Mouse (Mus musculus): ENCODE results near the gene Zbed6.
A peak's percentile ranks its signal among the peaks of the same experiment; 100 is the strongest.
"Not testable (repeated sequence)": the region's sequence is repeated elsewhere in the genome, so short reads cannot be mapped to it uniquely, and the experiment has no call there.

Zbed6 gene

DNA sequence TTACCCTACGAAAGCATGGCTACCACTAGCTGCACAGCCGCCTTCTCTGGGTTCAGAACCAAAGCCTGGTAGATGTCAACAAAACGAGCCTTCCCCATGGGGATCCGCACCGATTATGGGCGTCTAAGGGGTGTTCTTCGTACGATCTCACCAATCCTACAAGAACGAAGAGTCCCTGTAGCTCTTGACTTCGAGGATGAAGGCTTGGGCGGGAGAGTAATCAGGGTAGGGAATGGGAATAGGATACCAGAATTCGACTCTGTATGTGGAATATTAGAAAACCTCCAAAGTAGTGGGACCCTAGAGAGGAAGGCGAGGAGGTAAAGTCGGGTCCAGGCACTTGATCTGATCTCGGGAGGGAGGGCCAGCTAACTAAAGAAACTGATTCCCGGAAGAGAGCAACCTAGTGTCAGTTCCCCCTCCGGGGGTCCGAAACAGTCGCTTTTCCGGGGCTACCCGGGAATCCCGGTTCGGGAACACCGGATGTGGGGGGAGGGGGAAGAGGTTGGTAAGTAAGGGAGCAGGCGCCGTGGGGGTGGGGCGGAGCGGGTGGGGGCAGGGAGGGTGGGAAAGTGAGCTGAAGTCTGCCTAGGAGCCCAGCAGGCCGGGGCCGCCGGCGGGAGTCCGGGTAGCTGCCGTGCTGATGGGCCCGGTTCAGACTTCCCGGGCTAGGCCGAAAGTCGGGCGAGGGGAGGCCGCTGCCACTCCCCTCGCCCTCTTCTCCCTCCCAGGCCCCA lies at the start of gene Zbed6:
Gene Zbed6 (minus strand): TSS at position 420 of the 737 bp plus-strand sequence.
- peak; percentile 64 to 76 for DNase-seq

DNA sequence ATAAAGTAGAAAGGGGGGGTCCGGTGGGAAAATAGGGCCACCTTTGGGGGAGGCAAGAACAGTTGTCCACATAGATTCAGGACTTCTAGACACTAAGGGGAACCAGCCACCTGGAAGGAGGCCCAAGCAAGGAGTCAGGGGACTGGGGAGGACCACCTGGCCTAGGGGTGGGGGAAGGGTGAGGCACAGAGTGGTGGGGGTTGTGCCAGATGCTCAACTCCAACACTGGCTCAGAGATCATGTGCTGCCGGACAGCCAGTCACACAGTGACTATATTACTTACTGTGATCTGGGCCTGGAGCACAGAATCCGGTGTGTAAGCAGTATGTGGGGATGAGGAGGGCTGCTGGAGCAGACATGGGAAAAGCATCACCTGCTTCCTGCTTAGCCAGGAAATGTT lies 48.6 kb upstream of the Zbed6 start:
- DNase-seq: no peak

DNA sequence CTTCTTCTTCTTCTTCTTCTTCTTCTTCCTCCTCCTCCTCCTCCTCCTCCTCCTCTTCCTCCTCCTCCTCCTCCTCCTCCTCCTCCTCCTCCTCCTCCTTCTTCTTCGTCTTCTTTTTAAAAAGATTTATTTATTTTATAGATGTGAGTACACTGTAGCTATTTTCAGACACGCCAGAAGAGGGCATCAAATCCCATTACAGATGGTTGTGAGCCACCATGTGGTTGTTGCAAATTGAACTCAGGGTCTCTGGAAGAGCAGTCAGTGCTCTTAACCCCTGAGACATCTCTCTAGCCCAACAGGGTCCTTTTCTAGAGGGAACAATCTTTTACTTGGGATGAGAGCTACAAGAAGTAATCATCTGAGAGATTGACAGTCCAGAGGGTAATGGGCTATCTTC lies 41.1 kb upstream of the Zbed6 start:
- DNase-seq: peak in 1 of 2 experiments; percentile 40

DNA sequence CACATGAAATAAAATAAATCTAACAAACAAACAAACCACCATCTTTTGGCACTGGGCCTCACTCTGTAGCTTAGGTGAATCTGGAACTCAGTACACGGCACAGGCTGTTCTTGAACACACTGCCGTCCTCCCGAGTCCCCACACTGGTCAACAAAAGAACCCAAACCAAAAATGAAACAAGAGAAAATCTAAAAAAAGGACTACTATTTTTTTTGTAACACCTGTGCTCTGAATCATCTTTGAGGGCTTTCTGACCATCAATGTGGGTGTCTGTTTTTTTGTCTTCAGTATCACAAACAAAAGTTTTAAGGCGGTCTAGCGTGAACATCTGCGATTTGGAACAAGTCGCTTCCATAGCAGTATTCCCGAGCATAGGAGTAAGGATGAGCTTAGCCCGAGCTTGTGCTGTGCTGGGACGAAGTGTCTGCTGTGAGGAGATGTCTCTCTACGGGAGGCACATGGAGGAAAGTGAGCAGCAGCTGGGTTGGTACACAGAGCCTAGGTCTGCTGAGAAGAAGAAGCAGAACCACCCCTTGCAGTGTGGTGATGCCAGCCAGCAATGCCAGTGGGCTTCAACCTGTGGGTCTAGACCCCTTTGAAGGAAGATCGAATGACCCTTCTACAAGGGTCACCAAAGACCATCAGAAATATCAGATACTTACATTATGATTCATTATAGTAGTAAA lies 37.4 kb upstream of the Zbed6 start:
- no peak for DNase-seq

DNA sequence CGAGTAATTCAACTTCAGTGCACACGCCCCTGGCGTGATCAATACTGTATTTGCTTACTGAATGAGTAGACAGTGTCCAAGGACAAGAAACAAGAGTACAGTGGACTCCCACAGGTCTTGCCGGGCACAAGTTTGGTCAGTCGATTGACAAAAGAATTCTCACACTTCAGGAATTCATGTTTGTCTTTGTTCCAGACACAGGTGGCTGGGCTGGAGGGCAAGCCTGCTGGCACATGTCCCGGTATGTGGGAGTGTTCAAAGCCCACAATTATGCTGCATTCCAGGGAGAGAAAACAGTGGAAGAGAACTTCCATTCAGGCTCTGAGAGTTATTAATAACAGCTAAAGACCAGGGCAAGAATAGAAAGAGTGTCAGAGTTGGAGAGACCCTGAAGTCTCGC lies 35.2 kb upstream of the Zbed6 start:
- peak; percentile 86 to 89 for DNase-seq

DNA sequence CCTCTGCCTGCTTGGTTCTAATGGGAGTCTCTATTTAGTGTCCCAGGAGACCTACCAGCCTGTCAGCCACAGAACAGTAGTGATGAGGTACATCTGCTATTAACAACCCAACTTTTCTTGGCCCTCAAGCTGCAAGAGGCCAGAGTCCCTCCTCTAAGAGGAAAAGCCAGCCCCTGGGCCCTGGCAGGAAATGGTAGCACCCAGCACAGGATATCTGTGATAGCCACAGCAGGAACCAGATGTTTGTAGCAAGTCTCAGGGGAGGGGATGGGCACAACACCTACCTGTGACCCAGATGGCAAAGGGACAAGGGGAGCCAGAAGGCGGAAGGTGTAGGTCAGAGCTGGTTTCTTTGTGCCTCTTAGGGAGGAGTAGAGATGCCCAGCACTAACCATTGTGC lies 34.2 kb upstream of the Zbed6 start:
- peak in 1 of 2 experiments; percentile 14 for DNase-seq

DNA sequence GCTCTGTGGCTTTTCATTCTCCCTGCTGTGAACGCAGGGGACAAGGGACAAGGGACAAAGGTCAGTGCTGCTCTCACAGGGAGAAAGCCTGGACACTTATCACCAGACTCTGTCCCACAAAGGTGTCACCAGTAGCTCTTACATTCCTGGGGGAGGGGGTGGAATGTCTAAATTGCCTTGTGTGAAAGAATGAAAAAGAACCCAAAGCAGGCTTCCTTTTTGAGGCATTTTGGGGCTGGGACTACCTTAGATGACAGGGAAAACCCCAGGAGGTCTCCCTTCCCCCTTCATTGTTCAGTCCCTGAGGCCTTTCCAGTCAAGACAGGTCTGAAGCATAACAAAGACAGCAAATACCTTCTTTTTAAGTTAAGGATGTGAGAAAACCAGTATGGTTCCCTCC lies 33.6 kb upstream of the Zbed6 start:
- DNase-seq: peak; percentile 20 to 54

DNA sequence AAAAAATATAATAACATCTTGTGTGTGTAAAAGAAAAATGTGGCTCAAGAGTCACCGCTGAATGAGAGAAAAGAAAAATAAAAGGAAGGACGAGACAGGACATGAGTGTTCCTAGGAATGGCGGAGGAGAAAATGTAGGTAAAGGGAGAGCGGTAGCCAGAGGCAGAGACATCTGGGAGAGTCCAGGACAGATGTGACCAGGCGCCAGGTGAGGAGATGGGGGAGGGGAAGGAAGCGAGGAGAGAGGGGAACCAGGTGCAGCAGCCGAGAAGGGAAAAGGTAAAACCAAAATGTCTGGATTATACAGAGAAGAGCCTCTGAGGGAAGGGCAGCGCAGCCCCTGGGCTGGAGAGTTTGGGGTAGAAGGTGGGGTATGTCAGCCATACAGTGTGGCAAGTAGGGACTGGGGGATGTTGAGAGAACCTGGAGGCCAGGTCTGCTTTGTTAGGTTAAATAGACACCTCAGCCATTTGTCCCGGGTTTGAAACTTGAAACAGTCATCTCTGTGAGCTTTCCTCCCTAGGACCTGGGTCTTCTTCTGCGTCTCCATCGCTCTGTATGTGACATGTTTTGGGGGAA lies 32.9 kb upstream of the Zbed6 start:
- no peak for DNase-seq

DNA sequence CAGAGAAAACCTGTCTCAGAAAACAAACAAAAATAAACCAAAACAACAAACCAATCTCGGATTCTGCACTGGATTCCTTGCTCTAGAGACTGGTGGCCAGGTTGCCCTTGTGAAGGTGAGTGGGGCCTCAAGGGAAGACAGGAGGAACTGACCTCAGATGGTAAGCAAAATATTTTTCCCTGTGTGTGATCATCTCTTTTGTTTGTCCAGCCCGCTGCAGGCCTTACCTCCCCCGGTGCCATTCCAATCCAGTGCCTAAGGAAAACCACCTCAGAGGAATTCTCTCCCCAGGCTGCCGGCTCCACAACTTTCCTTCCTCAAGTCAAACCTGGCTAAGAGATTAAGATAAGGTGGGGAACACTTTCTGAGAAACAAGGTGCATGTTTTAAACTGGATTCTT lies 31.5 kb upstream of the Zbed6 start:
- DNase-seq: no peak

DNA sequence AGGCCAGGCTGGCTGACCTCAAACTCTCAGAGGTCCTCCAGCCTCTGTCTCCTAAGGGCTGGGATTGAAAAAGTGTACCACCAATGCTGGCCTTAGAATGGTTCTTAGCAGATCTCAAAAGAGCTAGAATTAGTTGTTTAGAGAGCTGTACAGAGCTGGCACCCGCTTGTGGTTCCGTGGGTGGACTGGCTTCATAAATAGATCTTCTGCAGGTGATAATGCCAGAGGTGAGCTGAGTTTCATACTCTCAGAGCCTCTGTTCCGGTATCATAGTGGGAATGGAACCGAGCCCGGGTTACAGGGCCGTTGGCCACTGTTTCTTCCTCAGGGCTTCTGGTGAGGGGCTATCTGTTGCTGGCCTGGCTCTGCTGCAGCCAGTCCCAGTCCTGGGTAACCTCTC lies 30.4 kb upstream of the Zbed6 start:
- DNase-seq: no peak

DNA sequence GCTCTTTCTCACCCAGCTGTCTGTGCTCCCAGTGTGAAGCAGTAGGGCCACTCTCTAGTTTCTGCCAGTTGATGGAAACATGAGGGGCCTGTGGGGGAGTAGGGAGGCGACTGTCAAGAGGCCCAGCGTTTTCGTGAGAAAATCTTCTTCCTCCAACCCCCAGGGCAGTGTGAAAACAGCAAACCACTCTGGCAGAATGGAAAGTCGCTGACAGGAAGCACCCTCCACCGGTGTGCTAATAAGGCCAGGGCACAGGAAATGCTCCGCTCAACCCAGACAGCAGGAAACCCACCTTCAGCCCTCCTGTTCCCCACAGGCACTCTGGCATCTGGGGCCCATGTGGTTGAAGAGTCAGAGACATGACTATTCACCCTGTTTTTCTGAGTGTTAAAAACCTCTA lies 29.2 kb upstream of the Zbed6 start, which contains the start of gene Lax1:
Gene Lax1 (minus strand): TSS at position 212 of the 400 bp plus-strand sequence.
- no peak for DNase-seq

DNA sequence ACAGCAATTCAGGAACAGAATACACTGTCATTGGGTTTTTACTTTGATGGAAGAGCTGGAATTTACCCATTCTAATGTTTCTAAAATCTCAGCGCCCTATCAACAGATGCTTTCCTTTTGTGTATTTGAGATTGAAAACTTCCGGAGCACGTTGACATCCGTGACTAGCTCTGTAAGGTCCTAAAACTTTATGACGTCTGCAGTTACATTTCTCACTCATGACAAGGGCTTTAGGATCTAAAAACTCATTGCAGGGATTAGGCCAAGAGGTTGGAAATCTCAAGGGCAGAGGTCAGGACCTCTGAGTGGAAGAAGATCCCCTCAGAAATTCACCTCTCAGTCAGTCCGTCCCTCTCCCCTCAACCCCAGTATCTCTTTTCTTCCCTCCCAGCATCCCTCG lies 27.6 kb upstream of the Zbed6 start:
- DNase-seq: no peak

DNA sequence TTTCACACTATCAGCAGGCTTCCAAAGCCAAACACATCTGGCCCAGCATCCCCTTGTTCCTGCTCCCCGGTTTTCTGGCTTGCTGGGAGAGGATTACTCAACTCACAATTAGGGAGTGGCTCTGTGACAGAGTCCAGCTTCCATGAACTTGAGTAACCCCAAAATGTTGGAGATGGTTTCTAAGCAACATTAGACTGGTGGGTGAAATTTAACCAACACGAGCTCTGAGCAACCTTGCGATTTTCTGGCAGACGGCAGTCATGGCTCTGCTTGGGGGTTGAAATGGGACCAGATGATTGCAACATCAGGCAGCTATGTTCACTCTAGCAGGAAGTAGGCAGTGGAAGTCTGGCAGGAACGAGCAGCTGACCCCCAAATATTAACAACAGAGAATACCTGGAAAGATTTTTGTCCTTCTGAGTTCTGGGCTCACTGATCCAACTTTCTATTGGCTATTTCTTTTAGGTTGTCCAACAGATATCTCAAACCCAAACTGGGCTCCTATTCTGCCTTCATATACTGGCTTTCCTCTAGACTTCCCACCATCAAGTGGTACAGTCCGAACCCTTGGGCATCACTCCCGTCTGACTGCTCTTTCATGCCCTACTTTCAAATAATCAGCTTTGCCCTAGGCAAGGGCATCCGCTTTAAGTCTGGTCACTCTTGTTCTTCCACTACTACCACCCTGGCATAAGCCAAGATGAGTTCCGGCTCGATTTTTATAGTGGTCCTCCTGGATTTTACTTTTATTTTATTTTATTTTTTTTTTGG lies 25.2 kb upstream of the Zbed6 start:
- DNase-seq: peak; percentile 77 to 92

DNA sequence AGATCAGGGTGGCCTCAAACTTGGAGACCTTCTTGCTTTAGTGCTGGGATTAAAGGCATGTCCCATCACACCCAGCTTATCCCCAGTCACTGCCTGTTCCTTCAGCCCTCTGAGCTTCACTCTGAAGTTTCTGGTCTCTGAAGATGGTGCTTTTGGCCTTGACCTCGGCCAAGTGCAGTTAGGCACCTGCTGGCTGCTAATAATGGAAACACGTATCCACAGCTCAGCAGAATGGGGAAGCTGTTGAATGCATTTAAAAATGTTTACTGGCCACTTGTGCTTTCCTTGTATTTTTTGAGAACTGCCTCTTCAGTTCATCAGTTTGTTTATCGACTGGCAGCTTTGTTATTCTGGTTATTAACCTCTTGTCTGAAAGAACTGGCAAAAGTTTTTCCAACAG lies 11.1 kb upstream of the Zbed6 start:
- DNase-seq: no peak

DNA sequence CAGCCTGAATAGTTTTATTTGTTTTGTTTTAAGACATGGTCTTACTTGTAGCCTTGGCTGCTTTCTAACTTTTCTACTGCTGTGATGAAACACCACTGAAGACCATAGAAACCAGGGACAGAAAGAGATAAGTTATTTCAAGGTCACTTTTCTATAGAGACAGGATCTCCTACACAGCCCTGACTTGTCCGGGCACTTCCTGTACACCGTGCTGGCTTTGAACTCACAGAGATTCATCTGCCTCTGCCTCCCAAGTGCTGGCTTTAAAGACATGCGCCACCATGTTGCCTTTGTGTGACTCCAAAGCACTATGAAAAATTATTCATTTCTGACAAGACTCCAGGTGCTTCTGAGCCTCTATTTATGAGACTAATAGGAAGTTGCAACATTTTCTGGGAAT lies 10.6 kb upstream of the Zbed6 start:
- DNase-seq: no peak

DNA sequence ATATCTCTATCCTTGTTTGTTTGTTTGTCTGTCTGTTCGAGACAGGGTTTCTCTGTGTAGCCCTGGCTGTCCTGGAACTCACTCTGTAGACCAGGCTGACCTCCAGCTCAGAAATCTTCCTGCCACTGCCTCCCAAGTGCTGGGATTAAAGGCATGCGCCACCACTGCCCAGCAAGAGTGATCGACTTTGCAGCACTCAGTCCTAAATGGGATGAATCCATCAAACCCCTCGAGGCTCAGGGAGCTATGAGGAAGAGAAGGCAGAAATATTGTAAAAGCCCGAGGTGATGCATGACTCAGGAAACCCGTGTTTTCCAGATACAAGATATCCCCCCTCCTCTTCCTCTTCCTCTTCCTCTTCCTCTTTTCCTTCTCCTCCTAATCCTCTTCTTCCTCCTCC lies 10.1 kb upstream of the Zbed6 start:
- DNase-seq: no peak

DNA sequence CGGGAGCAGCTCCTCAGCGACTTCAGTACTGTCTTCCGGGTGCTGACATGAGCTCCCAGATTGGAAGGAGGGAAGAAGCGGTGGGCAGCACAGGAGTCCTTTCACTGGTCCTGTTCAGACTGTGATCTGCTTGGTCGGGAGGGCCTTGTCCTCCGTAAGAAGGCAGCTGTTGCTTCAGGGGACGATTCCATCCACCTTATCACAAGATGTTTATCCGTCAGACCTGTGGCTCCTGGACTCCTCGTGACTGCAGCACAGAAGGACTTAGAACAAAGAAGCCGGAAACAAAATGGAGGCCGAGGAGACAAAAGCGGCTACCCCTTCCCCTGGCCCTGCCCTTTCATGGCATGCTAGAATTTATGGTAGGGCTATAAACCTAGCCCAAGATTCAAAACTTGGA lies 9.5 kb upstream of the Zbed6 start:
- no peak for DNase-seq

DNA sequence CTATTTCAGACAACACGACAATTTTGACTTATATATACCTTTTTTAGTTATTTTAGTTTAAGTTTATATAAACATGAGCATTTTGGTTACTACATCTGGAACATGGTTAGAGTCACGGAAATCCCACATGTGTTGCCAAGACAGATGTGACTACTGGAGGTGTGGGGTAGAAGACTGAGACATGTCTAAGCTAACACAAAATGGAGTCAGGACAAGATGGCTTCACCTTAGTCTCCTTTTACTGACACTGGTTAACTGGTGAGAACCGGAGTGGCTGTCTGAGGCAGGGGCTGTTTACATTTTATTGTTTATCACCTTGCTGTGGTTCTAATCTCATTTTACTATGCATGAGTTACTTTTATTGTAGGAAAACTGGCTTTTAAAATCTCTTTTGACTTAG lies 7.9 kb upstream of the Zbed6 start:
- DNase-seq: no peak

DNA sequence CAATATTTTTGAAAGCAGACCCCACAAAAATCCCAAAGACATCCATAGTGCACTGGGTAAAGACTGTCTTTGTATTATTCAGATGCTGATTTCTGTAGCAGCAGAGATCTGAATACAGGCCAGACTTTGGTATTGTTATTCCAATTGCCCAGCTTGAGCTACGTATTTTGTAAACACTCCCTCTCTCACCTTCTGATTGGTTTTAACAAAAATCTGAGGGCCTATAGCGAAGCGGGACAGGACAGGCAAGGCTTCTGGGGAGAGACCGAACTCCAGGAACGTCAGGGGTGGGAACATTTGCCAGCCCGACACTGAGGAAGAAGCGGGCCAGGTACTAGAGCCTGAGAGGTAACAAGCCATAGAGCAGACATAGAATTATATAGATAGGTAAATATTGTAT lies 7.0 kb upstream of the Zbed6 start:
- DNase-seq: no peak

DNA sequence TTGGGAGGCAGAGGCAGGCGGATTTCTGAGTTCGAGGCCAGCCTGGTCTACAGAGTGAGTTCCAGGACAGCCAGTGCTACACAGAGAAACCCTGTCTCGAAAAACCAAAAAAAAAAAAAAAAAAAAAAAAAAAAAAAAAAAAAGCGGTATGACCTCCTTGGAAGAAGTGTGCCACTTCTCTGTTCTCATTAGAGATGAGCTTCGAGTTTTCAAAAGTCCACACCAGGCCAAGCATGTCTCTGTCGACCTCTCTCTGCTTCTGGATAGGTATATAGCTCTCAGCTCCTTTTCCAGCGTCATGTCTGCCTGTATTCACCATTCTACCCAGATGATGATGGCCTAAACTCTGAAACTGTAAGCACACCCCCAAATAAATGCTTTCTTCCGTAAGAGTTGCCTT lies 5.0 kb upstream of the Zbed6 start:
- DNase-seq: not testable (repeated sequence)

DNA sequence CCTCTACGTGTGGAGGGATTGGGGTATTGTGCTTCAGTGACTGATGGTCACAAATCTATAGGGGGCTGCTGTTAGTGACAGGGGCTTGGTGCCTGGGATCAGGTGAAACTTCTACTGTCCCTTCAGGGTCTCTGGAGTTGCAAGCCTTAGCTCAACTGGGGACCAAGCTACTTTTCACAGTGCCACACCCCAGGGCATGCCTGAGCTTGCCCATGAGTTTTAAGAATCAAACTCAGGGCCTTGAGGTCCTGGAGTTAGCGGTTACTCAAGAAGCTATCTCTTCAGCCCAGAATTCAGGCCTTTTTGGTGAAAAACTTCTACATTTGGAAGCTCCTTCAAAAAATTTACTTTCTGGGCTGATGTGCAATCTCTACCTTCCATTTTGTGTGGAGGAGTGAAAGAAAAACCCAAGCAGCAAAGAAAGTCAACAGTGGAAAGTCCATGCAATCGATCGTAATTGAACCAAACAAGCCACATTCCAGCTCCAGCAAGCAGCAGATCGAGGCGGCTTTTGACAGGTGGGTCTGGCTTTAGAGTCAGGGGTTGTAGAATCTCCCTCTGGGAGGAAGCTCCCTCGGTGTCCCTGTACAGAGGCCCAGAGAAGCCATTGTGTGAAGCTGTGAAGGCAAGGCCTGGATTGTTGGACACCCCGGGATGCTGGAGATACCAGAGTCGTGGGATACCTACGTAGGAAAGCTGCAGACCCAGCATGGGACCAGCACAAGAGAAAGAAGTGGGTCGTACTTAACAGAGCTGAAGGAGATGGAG lies 3.7 kb upstream of the Zbed6 start:
- no peak for DNase-seq

DNA sequence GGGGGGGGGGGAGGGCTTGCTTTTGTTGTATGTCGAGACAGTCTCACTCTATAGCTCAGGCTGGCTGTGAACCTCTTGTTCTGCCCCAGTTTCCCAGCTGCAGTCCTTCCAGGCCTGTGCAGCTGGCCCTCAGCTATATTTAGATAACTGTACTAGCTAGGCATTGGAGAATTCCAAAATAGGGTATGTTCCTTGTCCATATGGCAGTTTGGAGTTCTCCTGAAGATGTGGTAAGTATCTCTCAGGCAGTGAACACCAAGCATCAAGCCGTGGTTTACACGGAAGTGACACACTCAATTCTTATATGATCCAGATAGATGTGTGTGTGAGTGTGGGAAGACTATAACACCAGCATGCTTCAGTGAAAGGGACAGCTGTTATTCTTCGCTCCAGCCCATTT lies 2.7 kb upstream of the Zbed6 start:
- DNase-seq: no peak

DNA sequence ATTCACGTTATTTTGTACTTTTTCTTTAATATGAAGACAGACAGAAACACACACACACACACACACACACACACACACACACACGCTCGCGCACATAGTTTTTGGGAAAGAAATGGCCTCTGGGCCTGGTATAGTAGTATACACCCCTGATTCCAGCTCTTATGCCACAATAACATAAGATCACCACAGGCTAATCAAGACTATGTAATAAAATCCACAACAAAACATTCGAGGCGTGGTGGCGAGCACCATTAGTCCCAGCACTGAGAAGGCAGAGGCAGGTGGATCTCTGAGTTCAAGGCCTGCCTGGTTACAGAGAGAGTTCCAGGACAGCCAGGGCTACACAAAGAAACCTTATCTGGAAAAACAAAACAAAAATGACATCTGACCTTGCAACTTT lies 2.3 kb upstream of the Zbed6 start:
- DNase-seq: no peak
